ENCODE assay signal across 31 mouse cellular contexts in the genomic region with DNA sequence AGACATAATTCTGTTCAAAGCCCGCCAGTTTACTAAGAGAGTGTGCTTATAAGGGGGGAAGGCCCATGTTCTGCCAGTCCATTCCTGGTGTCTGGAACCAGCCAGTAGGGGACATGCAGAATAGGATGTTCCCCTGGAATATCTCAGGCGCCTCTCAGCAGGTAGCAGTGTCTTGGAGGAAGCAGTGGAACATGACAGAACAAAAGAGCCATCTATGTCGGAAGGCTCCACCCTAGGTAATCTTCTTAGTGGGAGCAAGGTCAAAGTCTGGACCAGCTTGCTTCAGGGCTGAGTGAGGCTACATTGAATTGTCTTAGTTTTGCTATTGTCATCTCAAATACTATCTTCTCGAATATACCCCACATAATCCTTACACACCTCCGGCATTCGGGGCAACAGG. TPM values are rescaled to one million over a fixed set of nuclear protein-coding genes. Genes with fewer than 3 reads are reported as not detected.
"Had no signal": no experiment of that assay in that cellular context is flagged by ENCODE, and none has a peak within 500 bp of the region (broad histone marks: within the 10 kb centered on the region; RNA-seq: fewer than 3 reads in every experiment).

No protein-coding gene starts in this region.

- H3K4me3 ChIP-seq: gastrocnemius, adult 2 months; heart, adult 2 months; heart, embryonic 13.5 days; heart, embryonic 15.5 days; hindbrain, embryonic 13.5 days; hindbrain, embryonic 15.5 days; layer of hippocampus, adult 2 months; left cerebral cortex, adult 2 months; limb, embryonic 13.5 days; limb, embryonic 15.5 days; liver, embryonic 12.5 days had no signal

- H3K36me3 ChIP-seq: heart, embryonic 13.5 days; heart, embryonic 15.5 days; hindbrain, embryonic 13.5 days; hindbrain, embryonic 15.5 days; limb, embryonic 13.5 days; limb, embryonic 15.5 days; liver, embryonic 12.5 days had no signal

- H3K9ac ChIP-seq: heart, embryonic 13.5 days; heart, embryonic 15.5 days; hindbrain, embryonic 13.5 days; hindbrain, embryonic 15.5 days; limb, embryonic 13.5 days; limb, embryonic 15.5 days; liver, embryonic 12.5 days; liver, embryonic 14.5 days had no signal

- H3K9me3 ChIP-seq: heart, embryonic 13.5 days; heart, embryonic 15.5 days; hindbrain, embryonic 13.5 days; hindbrain, embryonic 15.5 days; limb, embryonic 13.5 days; limb, embryonic 15.5 days; liver, embryonic 12.5 days had no signal

- H3K4me2 ChIP-seq: heart, embryonic 11.5 days; heart, embryonic 13.5 days; heart, embryonic 15.5 days; hindbrain, embryonic 13.5 days; hindbrain, embryonic 15.5 days; limb, embryonic 13.5 days; limb, embryonic 15.5 days; liver, embryonic 12.5 days had no signal

- H3K27me3 ChIP-seq: hindbrain, embryonic 13.5 days; hindbrain, embryonic 15.5 days; limb, embryonic 13.5 days; limb, embryonic 15.5 days had no signal

- ATAC-seq: inflammation-experienced regulatory T-cells, adult 6 months; liver, embryonic 12.5 days had no signal

- DNase-seq: gastrocnemius, adult 2 months; gastrocnemius, postnatal 10 days; gastrocnemius, postnatal 25 days; heart, adult 11 months; heart, adult 2 months; heart, postnatal 14 days; heart, postnatal 36 days; kidney, adult 11 months; kidney, adult 8-10 months; kidney, postnatal 10 days; kidney, postnatal 25 days; kidney, postnatal 4 days; left cerebral cortex, postnatal 4 days; lung, adult 18-20 months had no signal

- H3K27ac ChIP-seq: gastrocnemius, adult 2 months; heart, adult 2 months; heart, embryonic 13.5 days; heart, embryonic 15.5 days; hindbrain, embryonic 13.5 days; hindbrain, embryonic 15.5 days; layer of hippocampus, adult 2 months; left cerebral cortex, adult 2 months; limb, embryonic 13.5 days; limb, embryonic 15.5 days; liver, embryonic 12.5 days; liver, embryonic 14.5 days had no signal

RNA-seq across cellular contexts. Expression of a gene that starts 40.2 kb away (rescaled TPM):
- total RNA-seq: gastrocnemius, adult 2 months; gastrocnemius, postnatal 10 days; gastrocnemius, postnatal 4 days; layer of hippocampus, postnatal 10 days; layer of hippocampus, postnatal 25 days; left cerebral cortex, adult 2 months; left cerebral cortex, postnatal 14 days; left cerebral cortex, postnatal 4 days had no signal
- polyA plus RNA-seq: heart, adult 2 months; hindbrain, embryonic 13.5 days; hindbrain, embryonic 15.5 days; limb, embryonic 15.5 days; liver, adult 2 months had no signal
